Mouse (Mus musculus): Measurements from ENCODE around the gene Dhx15. TPM values are rescaled to one million over a fixed set of nuclear protein-coding genes. Genes with fewer than 3 reads are reported as not detected.

Gene Dhx15
- total RNA-seq, 2 experiments from 2014 or later: 86.2 to 89.6 TPM

DNA sequence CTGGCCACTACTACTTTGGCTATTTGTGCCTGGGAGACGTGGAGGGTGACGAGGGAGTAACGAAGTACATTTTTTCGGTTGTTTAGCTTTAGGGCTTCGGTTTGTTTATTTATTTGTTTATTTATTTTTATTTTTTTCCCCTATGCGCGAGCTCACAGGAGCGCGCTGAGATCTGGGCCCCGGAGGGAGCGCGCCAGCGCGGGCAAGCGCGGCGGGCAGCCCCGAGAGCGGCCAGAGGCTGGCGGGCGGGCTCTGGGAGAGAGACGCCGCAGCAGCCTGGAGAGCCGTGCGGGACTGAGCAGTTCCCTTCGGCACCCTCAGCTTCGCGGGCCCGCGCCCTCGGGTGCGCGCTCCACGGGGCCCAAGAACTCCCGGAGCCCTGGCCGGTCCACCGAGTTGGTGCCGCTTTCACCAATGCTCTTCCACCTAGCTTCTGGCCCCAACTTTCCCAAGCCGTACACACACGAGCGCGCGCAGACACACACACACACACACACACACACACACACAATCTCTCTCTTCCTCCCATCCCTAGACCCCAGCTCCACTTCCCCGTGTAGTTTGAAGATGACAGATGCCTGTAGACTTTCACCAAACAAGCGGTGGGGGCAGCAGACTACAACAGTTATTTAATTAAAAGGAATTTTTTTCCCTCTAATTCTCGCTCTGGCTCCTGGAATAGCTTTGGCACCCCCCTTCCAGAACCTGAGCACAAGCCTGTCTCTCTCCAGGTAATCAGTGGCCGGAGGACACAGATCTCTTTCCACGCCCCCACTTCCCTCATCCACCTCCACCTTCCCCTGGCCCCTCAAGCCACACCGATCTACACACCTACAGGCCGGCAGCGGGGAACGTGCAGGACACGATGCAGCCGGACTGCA, 76.2 kb downstream of the Dhx15 start:
- intact Hi-C loops (cut with DNase I): loop anchor here (2.0 to 10.0 kb wide), 4 partner anchors 277 to 711 kb away; partner anchors contain the start of gene Ccdc149
- DNase-seq (ENCODE audit: low spot score in 2 of 2): peak; percentile 61 to 63

DNA sequence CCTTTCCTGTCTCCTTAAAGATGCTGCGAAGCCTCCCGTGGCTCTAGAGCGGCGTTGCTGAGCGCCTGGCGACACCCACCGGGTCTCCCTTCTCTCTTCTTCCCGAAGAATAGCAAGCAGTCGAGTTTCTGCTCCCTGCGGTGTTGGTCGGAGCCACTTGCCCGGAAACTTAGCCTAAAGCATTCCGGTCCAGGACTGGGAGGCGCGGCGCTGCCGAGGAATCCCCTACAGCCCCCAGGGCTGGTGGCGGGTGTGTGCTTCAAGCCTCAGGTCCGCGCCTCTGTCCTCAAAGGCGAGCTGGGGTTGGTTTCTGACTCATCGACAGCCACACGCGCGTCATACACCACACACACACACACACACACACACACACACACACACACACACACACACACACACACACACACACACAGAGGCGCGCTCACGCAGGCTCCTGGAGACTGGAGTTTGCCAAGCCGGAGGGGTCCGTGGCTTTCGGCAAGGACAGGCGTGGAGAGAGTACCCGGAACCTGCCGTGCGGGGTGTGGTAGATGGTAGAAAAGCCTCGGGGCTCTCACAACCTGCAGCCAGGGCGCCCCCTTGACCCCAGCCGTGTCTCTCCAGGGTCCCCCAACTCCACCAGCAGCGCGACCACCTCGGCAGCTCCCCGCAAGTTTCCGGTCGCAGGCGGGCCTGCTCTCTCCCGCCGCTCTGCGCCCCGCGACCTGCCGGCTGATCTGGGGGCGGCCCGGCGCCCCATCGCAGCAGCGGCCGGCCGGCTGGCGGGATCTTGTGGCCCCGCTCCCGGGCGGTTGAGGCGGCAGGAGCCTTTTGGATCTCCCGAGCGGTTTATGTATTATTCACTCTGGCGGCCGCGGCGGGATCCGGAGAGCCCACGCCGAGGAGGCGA, 77.1 kb downstream of the Dhx15 start:
- DNase-seq (ENCODE audit: low spot score in 2 of 2): peak; percentile 58 to 60
- intact Hi-C loops (cut with DNase I): loop anchor here (5.0 to 10.0 kb wide), 3 partner anchors 359 to 712 kb away; partner anchors contain the start of gene Ccdc149

DNA sequence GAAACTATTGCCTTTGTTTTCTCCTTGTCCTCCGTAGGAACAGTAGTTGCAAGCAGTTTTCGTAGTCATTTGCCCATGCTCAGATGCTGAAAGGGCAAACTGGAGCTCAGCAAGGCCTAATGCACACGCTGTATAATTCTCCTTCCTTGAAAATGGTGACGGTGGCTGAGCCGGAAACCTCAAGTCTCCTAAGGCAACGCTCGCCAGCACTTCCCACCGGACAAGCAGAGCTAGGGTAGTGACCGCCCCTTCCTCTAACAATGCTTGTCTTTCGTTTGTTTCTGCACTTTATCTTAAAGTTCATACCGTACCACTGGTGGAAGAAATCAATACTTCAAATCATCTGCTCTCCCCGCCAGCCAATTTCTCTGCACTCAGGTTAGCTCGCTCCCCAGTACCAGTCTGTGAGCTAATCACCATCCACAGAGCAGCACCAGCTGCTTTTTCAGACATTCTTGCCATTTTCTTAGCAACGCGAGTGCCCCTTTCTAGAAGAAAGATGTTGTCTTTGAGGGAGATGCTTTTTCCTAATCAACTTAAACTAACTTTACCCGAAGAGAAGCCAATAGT, 78.0 kb downstream of the Dhx15 start:
- DNase-seq (ENCODE audit: low spot score in 2 of 2): peak in 1 of 2 experiments; percentile 13
- intact Hi-C loops (cut with DNase I): loop anchor here (5.0 to 10.0 kb wide), 3 partner anchors 360 to 713 kb away; partner anchors contain the start of gene Ccdc149

DNA sequence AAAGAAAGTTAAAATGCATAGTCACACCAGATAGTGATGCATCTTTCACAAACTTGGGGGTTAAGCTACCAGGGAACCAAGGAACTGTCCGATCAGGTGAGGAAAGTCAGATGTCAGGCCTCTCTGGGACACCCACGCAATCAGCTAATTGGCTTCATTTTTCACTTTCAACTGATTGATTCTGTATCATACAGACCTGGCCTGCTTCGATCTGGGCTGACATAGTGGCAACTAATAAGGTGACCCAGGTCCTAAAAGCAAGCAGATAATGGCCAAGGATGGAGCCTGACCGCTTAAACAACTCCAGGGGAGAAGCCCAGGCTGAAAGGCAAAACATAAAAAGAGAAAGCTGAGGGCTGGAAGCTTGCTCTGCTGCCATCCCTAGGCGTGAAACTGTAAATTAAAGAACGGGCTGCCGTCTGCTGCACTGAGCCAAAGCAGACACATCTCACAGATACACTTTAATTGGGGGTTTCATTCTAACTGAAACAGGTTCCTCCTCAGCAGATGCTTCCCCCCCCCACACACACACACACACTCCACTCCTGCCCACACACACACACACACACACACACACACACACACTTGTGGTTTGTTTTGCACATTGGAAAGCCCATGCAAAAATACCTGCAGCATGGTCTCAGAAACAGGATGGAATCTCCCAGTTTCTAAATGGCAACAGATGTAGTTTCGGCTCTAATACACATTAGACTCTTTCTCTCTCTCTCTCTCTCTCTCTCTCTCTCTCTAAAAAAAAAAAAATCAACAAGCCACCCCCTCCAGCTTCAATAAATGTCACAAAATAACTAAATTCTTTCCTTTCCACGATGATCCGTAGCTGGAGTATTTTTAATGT, 79.3 kb downstream of the Dhx15 start:
- intact Hi-C loops (cut with DNase I): loop anchor here (5.0 to 10.0 kb wide), 3 partner anchors 361 to 714 kb away; partner anchors contain the start of gene Ccdc149
- peak; percentile 45 to 78 for DNase-seq (ENCODE audit: low spot score in 2 of 2)

Small RNA genes lying within 50 kb of the gene (microRNA-seq; reads per million reads assigned to microRNA genes)
- 0 reads per million in 2 experiments for gene Mir6417

Other genes with a start within 250 kb of the Dhx15 start
- gene Sod3, start 173.3 kb upstream of the Dhx15 start, total RNA-seq (2021): 1 to 10 TPM; 6.9 to 8.6 TPM